Mouse (Mus musculus) cerebellum, adult (tissue): ENCODE measurements around the gene Cma1.

Experiments used
- ATAC-seq: cut with Nextera tagmentation; 2 replicates; pipeline ENCODE4 v1.9.2; 2017; ENCODE audit warnings: mild to moderate bottlenecking, moderate library complexity, mixed read lengths; ENCODE audit not compliant: insufficient number of reproducible peaks, low FRiP score, low TSS enrichment

Cma1 gene

DNA sequence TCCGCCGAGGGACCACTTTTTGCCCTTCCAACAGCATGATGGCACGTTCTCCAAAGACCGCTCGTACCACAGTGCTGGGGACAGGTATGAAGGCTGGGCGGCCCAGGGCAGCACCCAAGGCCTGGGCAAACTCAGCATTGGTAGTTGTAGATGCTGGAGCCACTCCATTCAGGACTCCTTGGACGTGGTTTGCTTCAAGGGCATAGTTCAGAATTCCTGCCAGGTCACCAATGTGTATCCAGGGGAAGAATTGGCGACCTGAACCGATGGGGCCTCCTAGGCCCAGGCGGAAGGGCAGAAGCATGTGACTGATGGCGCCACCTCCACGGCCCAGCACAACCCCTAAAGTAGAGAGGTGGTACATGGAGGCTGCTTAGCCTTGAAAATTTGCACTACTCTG lies 46.8 kb downstream of the Cma1 start:
- no peak for ATAC-seq
